Comparison of ENCODE assay signal across 8 mouse cellular contexts in genomic region chr11:70525184-70525678, GRCm38 (mm10). TPM values are rescaled to one million over a fixed set of nuclear protein-coding genes. Genes with fewer than 3 reads are reported as not detected.
DNase-seq lines count a peak whose midpoint lies in the region; ATAC-seq and TF ChIP-seq lines count a peak whose summit lies in the region.

TSS of gene Psmb6 (plus strand) at chr11:70525367.

- H3K4me2 ChIP-seq in heart, embryonic 15.5 days: peak within 1 kb of the TSS; percentile 79
- H3K4me2 ChIP-seq in liver, embryonic 14.5 days (ENCODE audit: low read depth): peak within 1 kb of the TSS; percentile 80
- H3K4me2 ChIP-seq in neural tube, embryonic 11.5 days (ENCODE audit: low read depth): peak within 1 kb of the TSS; percentile 74
- H3K4me2 ChIP-seq in stomach, postnatal 0 days (replicated peaks; ENCODE audit: low read depth): peak within 1 kb of the TSS; percentile 64

- WGBS in forebrain, embryonic 10.5 days: under 1% methylated on average over 26 of the region's 26 CpGs
- under 1% methylated on average over 26 of the region's 26 CpGs for WGBS in heart, embryonic 15.5 days
- under 1% methylated on average over 25 of the region's 26 CpGs for WGBS in liver, embryonic 14.5 days (ENCODE audit: insufficient replicate concordance)
- 0% methylated on average over 25 of the region's 26 CpGs for WGBS in neural tube, embryonic 11.5 days
- WGBS in stomach, postnatal 0 days: under 1% methylated on average over 25 of the region's 26 CpGs

- peak; percentile 84 to 87 for DNase-seq in CD8-positive naive resting alpha-beta T cell, adult 2 months (ENCODE audit: low read depth in 2 of 2, low spot score in 2 of 2)
- DNase-seq in c-Kit-positive CD71-negative TER-119-negative erythroid progenitor cells, embryonic 14.5 days (ENCODE audit: low read depth): peak; percentile 91
- peak; percentile 93 for DNase-seq in forebrain, embryonic 10.5 days (ENCODE audit: extremely low spot score, low spot score)
- DNase-seq in kidney, postnatal 25 days: peak; percentile 93 to 98
- peak; percentile 97 for DNase-seq in liver, embryonic 14.5 days (ENCODE audit: low read depth in 3 of 3, low spot score in 3 of 3)
- DNase-seq in neural tube, embryonic 11.5 days (ENCODE audit: low spot score): peak; percentile 93
- peak; percentile 91 for DNase-seq in stomach, postnatal 0 days (ENCODE audit: low spot score)

- peaks cover 8% of the 10 kb centered on the region for H3K27me3 ChIP-seq in forebrain, embryonic 10.5 days (ENCODE audit: poor library complexity, severe bottlenecking)
- H3K27me3 ChIP-seq in heart, embryonic 15.5 days: no peaks in the 10 kb centered on the region
- H3K27me3 ChIP-seq in liver, embryonic 14.5 days (ENCODE audit: control insufficient read depth, insufficient read depth, low read length): peaks cover 7% of the 10 kb centered on the region
- H3K27me3 ChIP-seq in neural tube, embryonic 11.5 days (ENCODE audit: control insufficient read depth, insufficient read depth, low read length): no peaks in the 10 kb centered on the region
- H3K27me3 ChIP-seq in stomach, postnatal 0 days (ENCODE audit: control insufficient read depth, insufficient read depth, low read length): no peaks in the 10 kb centered on the region

- H3K27ac ChIP-seq in forebrain, embryonic 10.5 days: peak within 1 kb of the TSS; percentile 91
- peak within 1 kb of the TSS; percentile 56 for H3K27ac ChIP-seq in heart, embryonic 15.5 days
- H3K27ac ChIP-seq in liver, embryonic 14.5 days: peak within 1 kb of the TSS; percentile 8; the same call in 1 of the 2 replicates
- H3K27ac ChIP-seq in neural tube, embryonic 11.5 days (ENCODE audit: low read depth, low read length): no peak within 1 kb of the TSS
- no peak within 1 kb of the TSS for H3K27ac ChIP-seq in stomach, postnatal 0 days (replicated peaks)

- H3K9ac ChIP-seq in heart, embryonic 15.5 days: peak within 1 kb of the TSS; percentile 80
- peak within 1 kb of the TSS; percentile 72 for H3K9ac ChIP-seq in liver, embryonic 14.5 days (replicated peaks)
- H3K9ac ChIP-seq in neural tube, embryonic 11.5 days (ENCODE audit: low read length): peak within 1 kb of the TSS; percentile 70
- H3K9ac ChIP-seq in stomach, postnatal 0 days (ENCODE audit: low read length): peak within 1 kb of the TSS; percentile 73

- TF ChIP-seq CTCF in liver, embryonic 14.5 days (IDR thresholded peaks at IDR 0.05; ENCODE audit: low read depth): no peak
- no peak for TF ChIP-seq CTCF in stomach, postnatal 0 days (IDR thresholded peaks at IDR 0.05; ENCODE audit: low read depth)

- H3K36me3 ChIP-seq in forebrain, embryonic 10.5 days (replicated peaks): peaks cover 40% of the 10 kb centered on the region
- H3K36me3 ChIP-seq in heart, embryonic 15.5 days: peaks cover 24% of the 10 kb centered on the region
- H3K36me3 ChIP-seq in liver, embryonic 14.5 days (replicated peaks; ENCODE audit: control insufficient read depth, insufficient read depth, low read depth): peaks cover 16% of the 10 kb centered on the region
- H3K36me3 ChIP-seq in neural tube, embryonic 11.5 days (ENCODE audit: control insufficient read depth, insufficient read depth, low read length): peaks cover 9% of the 10 kb centered on the region
- H3K36me3 ChIP-seq in stomach, postnatal 0 days (ENCODE audit: control insufficient read depth, insufficient read depth, low read length): peaks cover 9% of the 10 kb centered on the region; the same call in 1 of the 2 replicates

- TF ChIP-seq EP300 in liver, embryonic 14.5 days (IDR thresholded peaks at IDR 0.05; ENCODE audit: low read depth): no peak
- TF ChIP-seq EP300 in stomach, postnatal 0 days (optimal IDR thresholded peaks at IDR 0.05): no peak

- H3K9me3 ChIP-seq in forebrain, embryonic 10.5 days: no peaks in the 10 kb centered on the region
- H3K9me3 ChIP-seq in heart, embryonic 15.5 days (replicated peaks): no peaks in the 10 kb centered on the region
- H3K9me3 ChIP-seq in liver, embryonic 14.5 days (ENCODE audit: control insufficient read depth, low read length): no peaks in the 10 kb centered on the region
- H3K9me3 ChIP-seq in neural tube, embryonic 11.5 days (ENCODE audit: control insufficient read depth, low read length): no peaks in the 10 kb centered on the region
- H3K9me3 ChIP-seq in stomach, postnatal 0 days (ENCODE audit: control insufficient read depth, low read length): no peaks in the 10 kb centered on the region

- peak; percentile 96 for ATAC-seq in heart, embryonic 15.5 days (replicated peaks; ENCODE audit: insufficient number of reproducible peaks, insufficient read depth, low FRiP score, low read depth)
- peak; percentile 93 for ATAC-seq in liver, embryonic 14.5 days (ENCODE audit: insufficient read depth)
- peak; percentile 89 for ATAC-seq in neural tube, embryonic 11.5 days (ENCODE audit: insufficient read depth, low FRiP score, low TSS enrichment)
- peak; percentile 93 for ATAC-seq in stomach, postnatal 0 days (ENCODE audit: low FRiP score, low TSS enrichment)

- peak within 1 kb of the TSS; percentile 81 for H3K4me3 ChIP-seq in forebrain, embryonic 10.5 days
- peak within 1 kb of the TSS; percentile 83 for H3K4me3 ChIP-seq in heart, embryonic 15.5 days
- peak within 1 kb of the TSS; percentile 80 to 100 for H3K4me3 ChIP-seq in liver, embryonic 14.5 days (ENCODE audit: insufficient read depth in 1 of 2, low read depth in 2 of 2, low read length in 2 of 2)
- H3K4me3 ChIP-seq in neural tube, embryonic 11.5 days (ENCODE audit: low read depth, low read length): peak within 1 kb of the TSS; percentile 82
- H3K4me3 ChIP-seq in stomach, postnatal 0 days (ENCODE audit: low read depth, low read length): peak within 1 kb of the TSS; percentile 68

- peaks cover 20% of the 10 kb centered on the region for H3K4me1 ChIP-seq in forebrain, embryonic 10.5 days
- H3K4me1 ChIP-seq in heart, embryonic 15.5 days (replicated peaks): peaks cover 15% of the 10 kb centered on the region
- H3K4me1 ChIP-seq in liver, embryonic 14.5 days (replicated peaks; ENCODE audit: control insufficient read depth in 2 of 2, insufficient read depth in 2 of 2, low read length in 1 of 2): peaks cover 3 to 15% of the 10 kb centered on the region in 2 experiments; a peak in 3 of 4 replicates
- H3K4me1 ChIP-seq in neural tube, embryonic 11.5 days (ENCODE audit: control insufficient read depth, insufficient read depth, low read length): peaks cover 5% of the 10 kb centered on the region; the same call in 1 of the 2 replicates
- H3K4me1 ChIP-seq in stomach, postnatal 0 days (replicated peaks; ENCODE audit: control insufficient read depth, insufficient read depth): no peaks in the 10 kb centered on the region

RNA-seq across cellular contexts. Expression of gene Psmb6, which starts in this region (rescaled TPM):
- polyA plus RNA-seq in forebrain, embryonic 10.5 days (2016; fragmentation: Nextera tagmentation; extraction: Ambion mirVana): 1,074 and 1,112 TPM in 2 replicates
- polyA plus RNA-seq in heart, embryonic 15.5 days (2015; fragmentation: Nextera tagmentation; extraction: Ambion mirVana): 509 and 590 TPM in 2 replicates
- 155 and 171 TPM in 2 replicates for polyA plus RNA-seq in liver, embryonic 14.5 days (2012; rRNA removed)
- polyA plus RNA-seq in liver, embryonic 14.5 days (2014; fragmentation: Nextera tagmentation; extraction: Ambion mirVana): 345 and 363 TPM in 2 replicates
- 898 and 923 TPM in 2 replicates for polyA plus RNA-seq in neural tube, embryonic 11.5 days (2014; fragmentation: Nextera tagmentation; extraction: Ambion mirVana)
- 516 and 537 TPM in 2 replicates for polyA plus RNA-seq in stomach, postnatal 0 days (2015; fragmentation: Nextera tagmentation; extraction: Ambion mirVana)

Comparison
In these comparisons a context has a peak if more than half of its experiments do, and no peak if none do; other contexts are left out.
1. H3K27ac ChIP-seq: peak in forebrain, embryonic 10.5 days (single experiment), heart, embryonic 15.5 days (single experiment) and liver, embryonic 14.5 days (single experiment); none in neural tube, embryonic 11.5 days (single experiment) and stomach, postnatal 0 days (single experiment).
2. Peak in every context shown above with its lines, with median percentiles within 50 percentile points of each other: DNase-seq, H3K4me3 ChIP-seq, ATAC-seq, H3K4me2 ChIP-seq and H3K9ac ChIP-seq.